Mouse (Mus musculus): ENCODE data around the gene Ddx47.

Gene Ddx47

DNA sequence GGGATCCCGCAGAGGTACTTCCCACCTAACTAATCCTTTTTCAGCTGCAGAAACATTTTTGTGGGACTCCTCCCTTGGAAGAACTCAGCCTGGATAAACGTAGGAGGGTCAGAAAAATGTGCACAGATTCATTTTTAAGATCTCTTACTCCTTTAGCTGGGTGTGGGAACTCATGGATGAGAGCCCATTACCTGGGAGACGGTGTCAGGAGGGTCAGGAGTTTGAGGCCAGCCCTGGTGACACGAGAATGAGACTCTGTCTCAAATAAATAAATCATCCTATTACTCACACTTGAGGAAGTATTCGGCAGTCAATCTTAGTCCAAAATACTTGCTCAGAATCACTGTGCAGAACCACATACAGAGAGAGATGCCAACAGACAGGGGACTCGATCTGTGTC, 58.4 kb downstream of the Ddx47 start:
- no peak for DNase-seq (ENCODE audit: low spot score in 2 of 2)

DNA sequence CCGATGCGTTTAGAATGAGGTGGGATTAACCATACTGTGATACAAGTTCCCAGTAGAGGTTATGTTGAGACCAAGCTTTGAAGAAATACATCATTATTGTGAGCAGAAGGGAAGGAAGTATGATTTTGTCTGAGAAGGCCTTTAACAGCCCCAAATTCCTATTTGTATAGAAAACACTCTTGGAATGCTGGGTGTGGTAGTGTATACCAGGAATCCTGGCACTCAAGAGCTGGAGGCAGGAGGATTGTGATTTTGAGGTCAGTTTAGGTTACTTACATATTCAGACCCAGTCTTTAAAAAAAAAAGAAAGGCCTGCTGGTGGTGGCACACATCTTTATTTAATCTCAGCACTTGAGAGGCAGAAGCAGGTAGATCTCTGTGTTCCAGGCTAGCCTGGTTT, 58.9 kb downstream of the Ddx47 start:
- no peak for DNase-seq (ENCODE audit: low spot score in 2 of 2)
